Mouse (Mus musculus) subcutaneous adipose tissue, adult 2 months (tissue): ENCODE measurements around the gene Fuz. TPM values are rescaled to one million over a fixed set of nuclear protein-coding genes. Genes with fewer than 3 reads are reported as not detected.

ENCODE experiments used
- polyA plus RNA-seq: library from polyadenylated mRNA; depleted of rRNA; stranded (reverse); fragments of >200 nt; gene quantifications from 2 replicates; pipeline ENCODE4 v1.2.3, GENCODE M21; 2012; ENCODE audit warnings: low replicate concordance; rRNA removed

Fuz gene
- polyA plus RNA-seq: 48.5 and 82.0 TPM in 2 replicates

DNA sequence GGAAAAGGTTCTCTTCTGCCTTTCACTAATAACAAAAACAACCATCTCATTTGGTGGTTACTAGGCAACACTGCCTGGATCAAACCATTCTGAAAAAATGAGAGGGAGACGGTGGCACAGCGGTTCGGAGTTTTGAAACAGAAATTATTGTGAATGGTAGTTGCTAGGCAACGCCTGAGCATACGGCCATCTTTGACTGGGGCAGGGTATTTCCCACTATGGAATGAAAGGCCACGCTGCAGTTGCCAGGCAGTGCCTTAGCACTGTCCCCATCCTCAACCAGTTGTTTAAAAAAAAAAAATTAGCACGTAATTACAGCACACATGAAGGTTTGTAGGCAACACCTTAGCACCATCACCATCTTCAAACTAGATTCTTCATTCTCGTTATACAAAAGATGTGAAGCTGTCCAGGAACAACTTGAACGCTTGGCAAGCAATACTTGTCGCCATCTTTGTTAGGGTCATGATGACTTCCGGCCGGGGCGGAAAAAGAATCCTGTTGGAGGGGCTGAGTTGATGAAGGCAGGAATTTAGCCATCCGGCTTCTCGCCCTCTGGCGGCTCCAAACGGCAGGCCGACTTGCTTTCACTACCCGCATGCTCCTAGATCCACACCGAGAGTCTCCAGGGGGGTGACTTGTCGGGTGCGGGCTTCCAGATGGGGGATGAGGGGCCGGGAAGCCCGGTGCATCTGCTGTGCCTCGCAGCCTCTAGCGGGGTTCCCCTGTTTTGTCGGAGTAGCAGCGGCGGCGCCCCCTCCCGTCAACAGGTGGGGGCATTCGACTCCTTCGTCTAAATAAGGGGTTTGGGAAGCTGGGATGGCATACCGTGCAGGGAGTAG, at the start of gene Fuz:
Fuz (plus strand) TSS at position 487 of the 842 bp plus-strand sequence.

DNA sequence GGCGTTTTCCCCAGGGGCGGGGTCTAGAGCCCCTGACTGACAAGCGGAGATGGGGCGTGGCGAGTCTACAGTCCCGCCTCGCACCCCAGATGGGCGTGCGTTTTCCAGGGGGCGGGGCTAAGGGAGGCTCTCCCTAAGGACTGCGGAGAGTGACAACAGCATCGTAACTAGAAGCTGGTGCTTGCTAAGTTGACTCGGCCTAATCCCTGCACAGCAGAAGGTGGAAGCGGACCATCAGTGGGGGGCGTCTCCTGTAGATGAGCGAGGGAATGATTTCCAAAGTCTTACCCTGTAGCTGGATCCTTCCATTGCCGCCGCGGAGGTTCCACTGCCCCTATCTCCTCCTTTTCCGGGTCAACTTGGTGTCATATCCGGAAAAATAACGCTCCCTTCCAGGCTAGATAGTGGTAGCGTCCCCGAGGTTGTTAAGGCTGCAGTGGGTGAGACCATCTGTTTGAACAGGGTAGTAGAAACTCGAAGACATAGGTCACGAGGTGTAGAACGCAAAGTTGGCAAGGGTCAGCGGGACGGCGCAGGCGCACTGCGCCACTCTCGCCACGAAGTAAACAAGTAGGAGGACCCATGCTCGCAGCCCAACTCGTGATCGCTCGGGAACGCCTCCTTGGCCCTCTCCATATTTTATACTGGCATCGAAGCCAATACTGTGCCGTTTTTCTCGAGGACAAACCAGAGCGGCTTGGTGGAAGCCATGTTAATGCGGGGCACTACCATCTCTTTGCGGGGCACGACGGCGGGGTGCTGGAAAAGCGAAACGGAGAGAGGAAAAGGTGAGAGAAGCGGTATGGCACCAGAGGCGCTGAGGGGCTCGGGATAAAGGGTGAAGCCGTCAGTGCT, 47.1 kb upstream of the Fuz start, which contains the start of the genes Akt1s1 and Tbc1d17:
Akt1s1 (plus strand) TSS at position 431 of the 855 bp plus-strand sequence.
Tbc1d17 (minus strand) TSS at position 519 of the 855 bp plus-strand sequence.

DNA sequence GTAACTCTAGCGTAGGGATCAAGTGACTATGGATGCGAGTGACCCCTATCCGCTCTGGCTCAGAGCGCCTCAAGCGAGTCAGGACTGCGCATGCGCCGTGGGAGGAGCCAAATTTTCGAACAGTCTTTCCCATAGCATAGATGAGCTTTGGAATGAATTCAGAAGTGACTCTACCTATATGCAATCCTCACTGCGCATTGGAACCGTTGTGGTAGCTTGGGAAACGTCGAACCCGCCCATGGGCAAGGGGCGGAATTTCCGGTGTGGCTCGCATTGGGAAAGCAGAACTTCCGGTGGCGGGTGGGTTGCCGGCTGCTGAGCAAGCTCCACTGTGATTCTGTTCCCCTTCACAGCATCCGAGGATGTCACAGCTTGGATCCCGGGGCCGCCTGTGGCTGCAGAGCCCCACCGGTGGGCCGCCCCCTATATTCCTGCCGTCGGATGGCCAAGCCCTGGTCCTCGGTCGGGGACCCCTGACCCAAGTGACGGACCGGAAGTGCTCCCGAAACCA, 38.8 kb upstream of the Fuz start, which contains the start of gene Pnkp:
Pnkp (plus strand) TSS at position 98 of the 511 bp plus-strand sequence.

DNA sequence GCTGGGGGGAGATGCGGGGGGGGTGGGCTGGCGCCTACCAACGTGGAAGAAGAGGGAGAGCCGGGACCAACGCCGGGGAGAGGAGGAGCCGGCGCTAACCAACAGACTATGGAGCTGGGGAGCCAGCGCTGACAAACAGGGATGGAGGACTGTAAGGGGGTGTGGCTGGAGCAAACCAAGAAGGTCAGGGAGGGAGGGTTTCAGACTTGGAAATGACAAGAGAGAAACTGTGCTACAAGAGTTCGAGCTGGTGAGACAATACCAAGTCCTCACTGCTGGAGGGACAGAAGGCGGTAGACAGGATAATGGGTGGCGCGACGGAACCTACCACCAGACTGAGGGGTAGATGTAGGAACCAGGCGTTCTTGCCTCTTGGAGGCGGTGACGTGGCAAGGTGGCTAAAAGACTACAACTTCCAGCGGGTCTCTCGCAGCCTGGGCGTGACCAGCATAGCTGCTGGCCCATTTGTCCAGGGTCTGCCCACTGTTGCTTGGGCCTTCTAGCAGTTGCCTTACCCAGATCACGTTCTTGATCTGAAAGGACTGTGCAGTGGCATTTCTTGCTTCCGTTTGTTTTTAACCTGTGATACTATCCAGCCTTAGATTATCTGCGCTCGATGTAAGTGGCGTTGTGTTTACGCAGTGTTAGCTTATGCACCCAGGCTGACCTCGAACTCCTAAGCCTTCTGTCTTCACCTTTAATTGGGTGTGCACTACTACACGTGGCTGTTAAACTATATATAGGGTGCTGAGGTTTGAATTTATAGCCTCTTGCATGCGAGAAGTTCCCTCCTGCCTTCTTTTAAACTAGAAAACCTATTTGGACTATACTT, 26.0 kb upstream of the Fuz start, which contains the start of gene Ptov1:
Ptov1 (minus strand) TSS at position 92 of the 832 bp plus-strand sequence.

DNA sequence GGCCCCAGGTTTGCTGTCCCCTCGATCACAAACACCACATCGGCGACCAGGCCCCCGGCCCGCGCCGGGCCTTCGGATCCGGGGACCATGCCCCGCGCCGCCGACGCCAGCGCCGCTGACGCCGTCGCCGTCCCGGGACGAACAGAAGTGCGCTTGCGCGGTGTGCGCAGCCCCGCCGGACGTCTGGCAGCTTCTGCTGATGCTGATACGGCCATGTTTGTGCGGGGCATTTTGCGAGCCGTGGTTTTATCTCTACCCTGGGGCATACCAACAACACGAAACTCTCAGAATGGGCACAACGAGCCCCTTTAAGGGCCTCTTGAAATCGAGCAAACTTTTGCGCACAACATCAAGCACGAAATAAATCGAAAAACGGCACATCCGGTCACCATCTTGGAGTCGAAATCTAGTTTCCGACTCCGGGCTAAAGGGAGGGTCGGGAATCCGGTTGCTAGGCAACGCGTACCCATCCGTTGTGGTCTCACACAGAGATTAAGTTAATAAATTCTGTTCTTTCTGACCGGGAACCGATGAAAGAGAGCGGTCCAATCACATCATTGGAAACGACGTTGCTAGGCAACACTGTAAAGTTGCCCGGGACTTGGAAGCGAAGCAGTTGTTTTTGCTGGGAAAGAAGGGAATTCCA, 3.5 kb upstream of the Fuz start, which contains the start of gene Med25:
Med25 (minus strand) TSS at position 437 of the 646 bp plus-strand sequence.

DNA sequence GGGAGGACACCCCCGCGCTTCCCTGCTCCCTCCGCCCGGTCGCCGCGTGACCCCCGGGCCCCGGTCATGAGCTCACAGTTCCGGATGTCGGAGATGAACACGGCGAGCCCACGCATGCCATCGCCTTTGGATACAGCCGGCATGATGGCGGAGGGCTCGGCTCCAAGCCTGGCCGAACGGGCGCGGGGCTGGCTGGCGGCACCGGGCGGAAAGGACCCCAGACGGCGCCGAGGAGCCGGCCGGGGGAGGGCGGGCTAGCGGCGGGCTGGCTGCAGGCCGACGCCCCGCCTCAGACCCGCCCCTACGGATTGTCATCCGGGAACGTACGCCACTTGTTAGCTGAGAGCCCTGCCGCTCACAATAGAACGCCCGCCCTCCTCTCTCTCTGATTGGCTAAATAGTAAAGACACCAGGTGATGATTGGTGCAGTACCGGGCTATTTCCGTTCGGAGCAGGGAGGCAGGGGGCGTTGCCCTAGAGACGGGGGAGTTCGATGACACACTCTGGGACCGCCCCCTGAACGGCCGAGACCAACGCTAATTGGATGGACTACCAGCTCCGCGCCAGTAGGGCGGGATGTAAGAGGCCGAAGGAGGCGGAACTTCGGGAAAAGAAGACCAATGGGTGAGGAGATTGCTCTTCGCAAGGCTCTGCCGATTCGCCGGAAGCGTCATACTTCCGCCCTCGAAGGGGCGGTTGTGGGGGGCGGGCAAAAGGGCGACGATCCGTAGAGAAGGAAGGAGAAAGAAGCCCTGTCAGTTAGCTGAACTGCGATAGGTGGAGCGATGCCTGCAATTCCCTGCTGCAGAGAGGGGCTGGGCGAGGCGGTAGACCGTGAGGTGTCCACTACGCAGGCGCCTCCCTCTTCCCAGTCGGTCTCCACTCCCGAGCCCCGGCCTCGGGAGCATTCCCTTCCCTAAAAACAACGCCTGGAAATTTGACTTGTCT, 33.6 kb downstream of the Fuz start, which contains the start of gene Ap2a1:
Ap2a1 (minus strand) TSS at position 293 of the 948 bp plus-strand sequence.

DNA sequence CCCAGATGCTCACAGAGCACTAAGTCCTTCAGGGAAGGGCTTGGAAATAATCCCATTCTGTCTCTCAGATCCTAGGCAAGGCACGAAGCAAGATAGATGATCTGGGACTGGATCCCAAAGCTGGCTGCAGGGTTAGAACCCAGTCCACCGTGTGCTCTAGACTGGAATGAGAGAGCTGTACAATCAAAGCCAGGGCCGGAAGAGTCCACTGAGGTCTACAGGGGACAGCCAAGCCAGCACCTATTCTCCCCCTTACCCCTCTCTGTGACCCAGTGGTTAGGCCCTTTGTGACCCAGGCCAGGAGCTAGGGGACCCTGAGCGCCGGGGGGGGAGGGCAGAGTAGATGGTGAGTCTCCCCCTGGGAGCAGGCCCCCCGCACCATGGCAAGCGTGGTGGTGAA, 47.0 kb downstream of the Fuz start, which contains the start of gene Tsks:
Tsks (plus strand) TSS at position 301 of the 400 bp plus-strand sequence.

Other genes with a start within 250 kb of the Fuz start
- gene Myh14, start 225.2 kb upstream of the Fuz start, polyA plus RNA-seq: 4.1 and 12.7 TPM in 2 replicates
- gene Izumo2, start 187.3 kb upstream of the Fuz start, polyA plus RNA-seq: not detected in 2 replicates
- gene Vrk3, start 147.7 kb upstream of the Fuz start, polyA plus RNA-seq: 29.0 and 48.8 TPM in 2 replicates
- gene Zfp473, start 145.0 kb upstream of the Fuz start, polyA plus RNA-seq: 0.20 and 0.54 TPM in 2 replicates
- 35.6 and 77.6 TPM in 2 replicates for gene Nup62, start 80.0 kb upstream of the Fuz start, polyA plus RNA-seq
- 3.9 and 4.0 TPM in 2 replicates for gene Il4i1, start 79.7 kb upstream of the Fuz start, polyA plus RNA-seq
- 211 and 305 TPM in 2 replicates for gene Atf5, start 79.4 kb upstream of the Fuz start, polyA plus RNA-seq
- 87.7 and 129 TPM in 2 replicates for gene Akt1s1, start 47.1 kb upstream of the Fuz start, polyA plus RNA-seq
- 125 and 126 TPM in 2 replicates for gene Tbc1d17, start 47.0 kb upstream of the Fuz start, polyA plus RNA-seq
- gene Pnkp, start 38.9 kb upstream of the Fuz start, polyA plus RNA-seq: 45.1 and 47.8 TPM in 2 replicates
- 245 and 426 TPM in 2 replicates for gene Ptov1, start 26.3 kb upstream of the Fuz start, polyA plus RNA-seq
- 93.4 and 172 TPM in 2 replicates for gene Med25, start 3.4 kb upstream of the Fuz start, polyA plus RNA-seq
- gene Ap2a1, start 33.4 kb downstream of the Fuz start, polyA plus RNA-seq: 91.4 and 108 TPM in 2 replicates
- 0.21 and 0.22 TPM in 2 replicates for gene Tsks, start 47.1 kb downstream of the Fuz start, polyA plus RNA-seq
- 21.7 and 88.9 TPM in 2 replicates for gene Cpt1c, start 78.8 kb downstream of the Fuz start, polyA plus RNA-seq
- 148 and 347 TPM in 2 replicates for gene Prmt1, start 90.5 kb downstream of the Fuz start, polyA plus RNA-seq
- gene Irf3, start 101.6 kb downstream of the Fuz start, polyA plus RNA-seq: 111 and 156 TPM in 2 replicates
- 30.2 and 45.2 TPM in 2 replicates for gene Bcl2l12, start 102.6 kb downstream of the Fuz start, polyA plus RNA-seq
- 67.6 and 79.5 TPM in 2 replicates for gene Scaf1, start 120.3 kb downstream of the Fuz start, polyA plus RNA-seq
- gene Rras, start 121.9 kb downstream of the Fuz start, polyA plus RNA-seq: 286 and 584 TPM in 2 replicates
- 8.6 and 15.5 TPM in 2 replicates for gene Prr12, start 156.8 kb downstream of the Fuz start, polyA plus RNA-seq
- 68.3 and 84.1 TPM in 2 replicates for gene Nosip, start 166.3 kb downstream of the Fuz start, polyA plus RNA-seq
- 73.3 and 99.8 TPM in 2 replicates for gene Prrg2, start 166.6 kb downstream of the Fuz start, polyA plus RNA-seq
- gene Rcn3, start 196.1 kb downstream of the Fuz start, polyA plus RNA-seq: 89.2 and 448 TPM in 2 replicates
- 195 and 315 TPM in 2 replicates for gene Fcgrt, start 207.8 kb downstream of the Fuz start, polyA plus RNA-seq
- 294 and 506 TPM in 2 replicates for gene Rps11, start 228.4 kb downstream of the Fuz start, polyA plus RNA-seq
- gene Rpl13a, start 232.7 kb downstream of the Fuz start, polyA plus RNA-seq: 1,583 and 3,800 TPM in 2 replicates
- 5.4 and 12.9 TPM in 2 replicates for gene Gm45713, start 240.2 kb downstream of the Fuz start, polyA plus RNA-seq
- 62.3 and 91.9 TPM in 2 replicates for gene Flt3l, start 240.4 kb downstream of the Fuz start, polyA plus RNA-seq